Mouse (Mus musculus): Measurements from ENCODE around the gene Gtf3c4. TPM values are rescaled to one million over a fixed set of nuclear protein-coding genes. Genes with fewer than 3 reads are reported as not detected.

Gtf3c4 gene
- total RNA-seq, 2 experiments from 2014 or later: 21.9 to 27.2 TPM

- DNase-seq: no peak
- intact Hi-C loops (cut with DNase I): no loop called here
Measured at GRCm38 (mm10) chr2:28808841-28809240, 31.3 kb downstream of the Gtf3c4 start.

GRCm38 (mm10) chr2:28803406-28803805, 36.8 kb downstream of the Gtf3c4 start:
- DNase-seq: no peak
- intact Hi-C loops (cut with DNase I): no loop called here

DNA sequence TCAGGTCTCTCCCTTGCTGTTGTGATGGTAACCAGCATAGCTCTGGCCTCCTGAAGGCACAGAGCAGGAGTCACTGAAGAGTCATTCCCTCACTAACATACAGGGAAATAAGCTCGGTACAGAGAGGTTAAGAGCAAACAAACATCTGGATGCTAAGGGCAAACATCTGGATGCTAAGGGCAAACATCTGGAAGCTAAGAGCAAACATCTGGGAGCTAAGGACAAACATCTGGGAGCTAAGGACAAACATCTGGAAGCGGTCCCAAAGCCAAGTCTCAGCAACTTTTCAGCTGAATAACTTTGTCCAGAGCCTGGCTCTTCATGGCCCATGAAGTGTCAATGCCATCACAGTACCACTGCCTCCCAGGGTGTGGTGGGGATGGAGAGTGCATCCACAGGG, 40.6 kb downstream of the Gtf3c4 start:
- no peak for DNase-seq
- intact Hi-C loops (cut with DNase I): no loop called here

- DNase-seq: no peak
- intact Hi-C loops (cut with DNase I): no loop called here
Measured at GRCm38 (mm10) chr2:28798390-28798789, 41.8 kb downstream of the Gtf3c4 start.

GRCm38 (mm10) chr2:28797490-28798106, 42.6 kb downstream of the Gtf3c4 start:
- no peak for DNase-seq
- intact Hi-C loops (cut with DNase I): no loop called here

DNA sequence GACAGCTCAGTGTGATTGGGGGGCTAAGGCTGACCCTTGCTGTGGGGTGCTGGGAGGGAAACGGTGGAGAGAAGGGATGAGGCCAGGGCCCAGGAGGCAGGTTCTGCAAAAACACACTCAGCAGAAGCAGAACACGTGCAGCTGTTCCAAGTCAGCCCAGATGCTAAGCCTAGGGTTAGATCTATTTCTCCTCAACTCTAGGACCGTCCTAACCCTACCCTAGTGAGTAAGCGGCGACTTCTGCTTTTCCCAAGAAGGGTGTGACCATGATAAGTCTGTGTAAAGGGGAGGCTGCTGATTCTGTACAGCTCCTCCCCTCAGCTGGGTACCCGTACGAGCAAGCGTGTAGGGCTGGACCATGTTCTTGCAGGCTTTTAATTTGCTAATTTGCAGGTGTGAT, 43.9 kb downstream of the Gtf3c4 start:
- intact Hi-C loops (cut with DNase I): no loop called here
- DNase-seq: no peak

DNA sequence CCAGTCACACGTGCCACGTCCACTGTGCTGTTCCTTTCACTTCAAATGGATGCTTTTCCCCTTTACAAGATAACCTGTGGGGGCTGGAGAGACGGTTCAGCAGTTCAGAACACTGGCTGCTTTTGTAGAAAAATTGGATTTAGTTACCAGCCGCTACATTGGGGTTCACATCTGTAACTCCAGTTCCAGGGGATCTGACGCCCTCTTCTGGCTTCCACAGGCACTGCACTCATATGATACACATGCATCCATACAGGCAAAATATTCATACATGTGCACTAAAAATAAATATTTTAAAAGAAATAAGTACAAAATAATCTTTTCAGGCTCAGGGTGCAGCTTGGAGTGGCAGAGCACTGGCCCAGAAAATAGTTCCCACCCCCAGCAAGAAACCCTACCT, 45.5 kb downstream of the Gtf3c4 start:
- intact Hi-C loops (cut with DNase I): no loop called here
- DNase-seq: no peak

DNA sequence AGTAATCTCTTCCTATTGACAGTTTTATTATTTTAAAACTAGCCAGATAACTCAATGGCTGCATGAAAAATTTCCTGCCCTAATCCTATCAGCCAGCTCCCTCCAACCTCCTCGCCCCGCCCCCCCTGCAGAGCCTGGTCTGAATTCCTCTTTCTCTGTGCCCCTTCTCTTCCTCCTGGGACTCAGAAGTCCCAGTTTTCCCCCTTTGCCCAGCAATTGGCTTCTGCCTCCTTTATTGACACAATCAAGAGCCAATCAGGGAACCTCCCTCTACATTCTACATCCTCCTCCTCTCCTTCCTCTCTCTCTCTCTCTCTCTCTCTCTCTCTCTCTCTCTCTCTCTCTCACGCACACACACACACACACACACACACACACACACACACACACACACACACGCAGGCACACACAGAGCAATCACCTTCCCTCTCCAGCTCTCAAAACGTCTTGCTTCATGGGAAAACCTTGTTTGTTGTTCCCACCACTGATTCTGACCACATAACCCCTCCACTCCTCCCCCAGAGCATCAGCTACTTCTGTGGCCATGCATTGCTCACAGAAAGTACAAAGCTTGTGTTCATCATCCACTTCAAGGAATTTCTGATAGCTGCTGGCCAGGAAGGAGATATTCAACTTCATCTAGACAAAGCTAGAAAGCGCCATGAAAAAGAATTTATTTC, 47.1 kb downstream of the Gtf3c4 start:
- peak; percentile 24 to 31 for DNase-seq

GRCm38 (mm10) chr2:28787067-28787619, 53.0 kb downstream of the Gtf3c4 start:
- intact Hi-C loops (cut with DNase I): no loop called here
- no peak for DNase-seq

More for the DNA sequence above, 47.1 kb downstream of the Gtf3c4 start:
- intact Hi-C loops (cut with DNase I): no loop called here

DNA sequence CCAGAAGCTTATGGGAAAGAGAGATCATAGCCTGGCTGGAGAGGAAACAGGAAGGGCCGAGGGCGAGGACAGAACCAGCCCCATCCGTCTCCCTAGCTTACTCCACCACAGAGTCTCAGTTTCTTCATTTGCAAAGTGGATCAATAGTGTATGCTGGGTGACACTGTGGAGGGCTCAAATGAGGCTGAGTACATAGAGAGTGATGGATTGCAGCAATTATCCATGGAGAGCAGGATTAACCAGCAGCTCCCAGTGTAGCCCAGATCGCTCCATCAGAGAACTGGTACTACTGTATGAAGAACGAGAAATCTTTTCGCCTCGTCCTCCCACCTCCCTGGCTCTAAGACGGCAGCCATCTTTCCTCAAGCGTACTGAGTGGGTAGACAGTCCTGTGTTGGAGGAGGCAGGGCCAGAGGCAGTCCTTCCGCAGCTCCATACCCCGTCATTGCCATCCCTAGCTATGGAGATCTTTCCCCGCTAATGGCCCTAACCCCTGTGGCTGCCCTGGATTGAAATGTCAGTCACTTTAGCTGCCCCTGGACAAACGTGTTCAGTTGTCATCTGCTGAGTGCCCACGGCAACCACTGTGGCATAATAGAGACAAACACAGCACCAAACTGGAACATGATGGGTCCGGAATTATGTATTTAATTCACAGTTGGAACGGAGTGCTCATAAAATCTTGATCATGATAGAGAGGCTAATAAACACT, 53.6 kb downstream of the Gtf3c4 start:
- intact Hi-C loops (cut with DNase I): no loop called here
- no peak for DNase-seq

GRCm38 (mm10) chr2:28781310-28781709, 58.9 kb downstream of the Gtf3c4 start:
- no peak for DNase-seq
- intact Hi-C loops (cut with DNase I): no loop called here

DNA sequence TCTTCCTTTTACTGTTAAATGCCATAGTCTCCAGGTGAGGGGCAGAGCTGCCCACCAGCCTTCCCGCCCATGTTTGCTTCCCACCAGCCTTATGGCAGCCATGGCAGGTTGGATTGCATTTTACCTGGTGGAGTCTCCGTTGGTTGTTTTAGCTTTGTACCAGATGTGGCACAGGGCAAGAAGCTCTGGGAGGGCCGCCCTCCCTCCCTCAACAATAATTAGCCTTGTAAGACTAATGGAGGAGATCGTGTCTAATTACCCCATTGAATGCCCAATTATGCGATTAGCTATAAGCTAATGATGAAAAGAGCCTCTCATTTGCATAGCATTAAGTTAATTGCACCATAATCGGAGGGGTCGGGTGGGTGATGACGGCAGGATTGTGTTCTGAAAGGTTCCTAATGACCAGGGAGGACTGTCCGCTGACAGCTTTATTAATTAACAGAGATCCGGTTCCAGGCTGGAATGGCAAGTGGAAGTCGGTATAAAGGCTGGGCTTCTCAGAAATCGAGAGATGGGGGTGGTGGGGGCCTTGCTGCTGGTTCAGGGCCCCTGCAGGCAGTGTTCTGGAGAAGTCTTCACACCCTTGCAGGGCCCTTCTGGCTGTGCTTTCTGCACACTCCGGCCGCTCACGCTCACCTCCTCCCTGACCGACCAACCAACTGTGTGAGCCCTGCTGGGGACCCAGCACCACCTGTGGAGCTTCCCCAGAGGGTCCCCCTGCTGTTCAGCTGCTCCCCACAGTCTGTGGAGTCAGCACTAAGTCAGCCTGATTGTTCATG, 60.0 kb downstream of the Gtf3c4 start:
- no peak for DNase-seq
- intact Hi-C loops (cut with DNase I): no loop called here

- no peak for DNase-seq
- intact Hi-C loops (cut with DNase I): no loop called here
Measured at GRCm38 (mm10) chr2:28776728-28777127, 63.4 kb downstream of the Gtf3c4 start.

DNA sequence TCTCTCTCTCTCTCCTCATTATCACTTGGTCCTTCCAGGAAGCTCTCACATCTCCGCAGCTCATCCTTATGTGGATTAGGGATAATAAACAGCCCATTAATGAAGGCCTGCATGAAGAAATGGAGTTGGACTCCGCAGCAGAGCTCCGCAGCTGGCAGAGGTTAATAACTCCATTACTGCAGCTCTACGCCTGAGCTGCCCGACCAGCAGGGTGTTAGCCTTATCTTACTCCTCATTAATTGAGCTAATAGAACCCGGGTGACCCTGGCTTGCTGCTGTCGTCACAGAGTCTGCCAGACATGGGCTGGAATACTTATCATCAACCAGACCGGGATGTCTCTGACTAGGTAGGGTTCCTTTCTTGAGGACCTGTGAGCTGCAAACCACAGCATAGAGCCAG, 66.1 kb downstream of the Gtf3c4 start:
- intact Hi-C loops (cut with DNase I): no loop called here
- no peak for DNase-seq

Other genes with a start within 250 kb of the Gtf3c4 start
- gene Gfi1b, start 218.4 kb downstream of the Gtf3c4 start, total RNA-seq (2021): not detected
- 10 to 100 TPM; 16.4 to 19.8 TPM for gene Tsc1, start 199.1 kb downstream of the Gtf3c4 start, total RNA-seq (2021)
- gene Spaca9, start 140.6 kb downstream of the Gtf3c4 start, total RNA-seq (2021): not detected
- gene Ak8, start 140.2 kb downstream of the Gtf3c4 start, total RNA-seq (2021): not detected
- gene Ddx31, start within 50 bp of the Gtf3c4 start, total RNA-seq (2021): 1 to 10 TPM; 3.9 to 5.0 TPM
- not detected for gene Barhl1, start 76.3 kb upstream of the Gtf3c4 start, total RNA-seq (2021)
- not detected for gene Cfap77, start 214.7 kb upstream of the Gtf3c4 start, total RNA-seq (2021)
- 1 to 10 TPM; 6.0 to 7.7 TPM for gene Ttf1, start 219.9 kb upstream of the Gtf3c4 start, total RNA-seq (2021)